Mouse (Mus musculus) megakaryocyte, embryonic 14.5 days (primary cell): ENCODE data around the gene Gzma.

Experiments
- FLI1 ChIP-seq: IDR thresholded peaks from 2 replicates; pipeline ENCODE4 v1.6.1; 2012; ENCODE audit warnings: low read length, inconsistent platforms, mixed read lengths
- GATA1 ChIP-seq: IDR thresholded peaks from 3 replicates; pipeline ENCODE4 v1.6.1; 2012; ENCODE audit warnings: mixed read lengths, low read length, inconsistent platforms, borderline replicate concordance

DNA sequence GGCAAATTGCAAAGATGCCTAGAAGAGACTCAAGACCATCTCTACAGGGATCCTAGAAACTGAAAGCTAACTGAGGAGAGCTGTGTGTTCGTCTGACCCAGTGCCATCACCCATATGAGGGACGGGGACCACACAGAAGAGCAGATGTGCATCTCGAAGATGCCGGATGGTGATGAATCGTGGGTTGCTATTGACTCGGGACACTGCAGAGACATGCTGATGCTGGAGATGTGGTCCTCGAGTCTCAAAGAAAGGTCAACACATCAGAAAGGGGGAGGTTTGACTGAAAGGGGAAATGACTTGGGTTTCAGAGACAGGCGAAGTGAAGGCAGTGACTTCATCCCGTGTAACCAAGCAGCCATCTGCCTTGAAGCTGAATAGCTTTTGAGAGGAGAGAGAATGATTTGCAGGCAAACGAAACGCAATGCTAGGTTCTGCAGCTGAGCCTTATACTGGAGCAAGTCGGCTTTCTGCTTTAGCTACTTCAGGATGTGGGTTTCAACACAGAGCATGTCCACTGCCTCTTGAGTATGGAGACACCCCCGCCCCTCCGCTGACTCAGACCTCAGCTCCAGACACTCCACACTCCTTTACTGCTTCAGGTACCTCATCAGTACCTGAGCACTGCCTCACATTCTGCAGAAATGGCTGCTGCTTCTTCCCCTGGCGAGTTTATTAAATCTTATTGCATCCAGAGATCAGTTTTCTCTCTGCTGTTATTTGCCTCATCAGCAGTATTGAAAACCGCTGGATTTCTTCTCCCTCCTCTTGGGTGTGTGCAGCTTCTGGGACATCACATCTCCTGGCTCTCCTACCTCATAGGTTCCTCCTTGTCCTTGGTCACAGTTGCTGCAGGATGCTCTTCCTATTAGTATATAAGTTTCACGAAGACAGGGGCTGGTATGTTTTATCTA is 19.8 kb upstream of the Gzma start:
- TF ChIP-seq FLI1 (no peak), GATA1 (no peak)
